Mouse (Mus musculus): ENCODE measurements around the gene Fem1b.
"Not testable (repeated sequence)": the region's sequence is repeated elsewhere in the genome, so short reads cannot be mapped to it uniquely, and the experiment has no call there.

Gene Fem1b

DNA sequence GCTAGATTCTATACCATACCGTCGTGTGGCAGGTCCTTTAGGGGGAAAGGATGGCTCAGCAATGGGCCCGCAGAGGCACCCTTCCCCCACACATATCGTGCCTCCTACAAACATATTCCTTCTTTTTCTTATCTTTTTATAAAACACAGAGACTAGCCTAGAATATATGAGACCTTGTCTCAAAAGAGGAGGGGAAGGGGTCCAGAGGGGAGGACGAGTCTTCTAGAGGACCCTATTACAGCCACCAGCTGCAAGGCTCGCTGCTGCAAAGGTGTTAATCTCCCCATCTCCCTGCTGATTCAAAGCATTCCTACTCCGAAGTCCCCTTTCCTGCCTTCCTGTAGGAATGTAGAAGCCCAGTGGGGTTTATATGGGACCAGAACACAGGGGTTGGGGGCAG lies 14.7 kb upstream of the Fem1b start:
- no peak for DNase-seq (ENCODE audit: low spot score)

- DNase-seq (ENCODE audit: low spot score): no peak
These were observed 14.2 kb upstream of the Fem1b start for GRCm38 (mm10) chr9:62825791-62826393.

DNA sequence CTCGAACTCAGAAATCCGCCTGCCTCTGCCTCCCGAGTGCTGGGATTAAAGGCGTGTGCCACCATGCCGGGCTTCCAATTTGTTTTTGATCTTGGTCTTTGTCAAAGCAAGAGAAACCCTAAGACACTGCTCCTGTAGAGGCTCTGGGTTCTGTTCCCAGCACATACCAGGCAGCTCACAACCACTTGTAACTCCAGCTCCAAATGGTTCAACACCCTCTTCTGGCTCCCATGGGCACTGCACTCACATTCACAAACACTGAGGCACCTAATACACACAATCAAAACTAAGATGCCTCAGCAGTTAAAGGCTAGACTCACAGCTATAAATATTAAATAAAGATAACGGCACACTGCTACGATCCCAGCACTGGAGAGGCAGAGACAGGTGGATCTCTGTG lies 10.1 kb upstream of the Fem1b start:
- no peak for DNase-seq (ENCODE audit: low spot score)

- DNase-seq (ENCODE audit: low spot score): no peak
These were observed 9.1 kb upstream of the Fem1b start for GRCm38 (mm10) chr9:62820829-62821228.

DNA sequence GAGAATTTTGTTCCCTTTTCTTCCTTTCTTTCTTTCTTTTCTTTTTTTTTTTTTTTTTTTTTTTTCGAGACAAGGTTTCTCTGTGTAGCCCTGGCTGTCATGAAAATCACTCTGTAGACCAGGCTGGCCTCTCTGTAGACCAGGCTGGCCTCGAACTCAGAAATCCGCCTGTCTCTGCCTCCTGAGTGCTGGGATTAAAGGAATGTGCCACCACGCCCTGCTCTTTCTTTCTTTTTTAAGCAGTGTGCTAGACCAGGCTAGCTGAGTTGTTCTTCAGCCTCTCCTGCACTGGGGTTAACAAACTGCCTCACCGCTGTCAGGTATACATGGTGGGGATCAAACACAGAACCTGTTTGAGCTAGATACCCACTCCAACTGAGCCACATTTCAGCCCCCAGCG lies 8.2 kb upstream of the Fem1b start:
- not testable (repeated sequence) for DNase-seq (ENCODE audit: low spot score)

DNA sequence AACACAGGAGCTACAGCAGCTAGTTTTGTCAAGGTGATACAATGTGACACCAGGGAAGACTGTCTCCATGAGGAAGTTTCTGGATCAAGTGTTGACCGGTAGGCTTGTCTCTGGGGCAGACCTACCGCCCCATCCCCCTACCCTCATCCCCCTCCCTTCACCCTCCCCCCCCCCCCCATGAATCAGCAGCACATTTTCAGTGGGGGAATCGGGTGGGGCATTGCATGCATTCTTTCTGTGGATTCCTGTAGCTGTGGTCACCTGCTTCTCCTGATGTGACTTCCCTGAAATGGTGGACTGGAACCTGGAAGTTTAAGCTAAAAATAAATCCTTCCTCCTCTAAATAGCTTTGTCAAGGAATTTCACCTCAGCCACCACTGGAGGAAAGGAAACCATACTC lies 7.8 kb upstream of the Fem1b start:
- DNase-seq (ENCODE audit: low spot score): no peak

- DNase-seq (ENCODE audit: low spot score): no peak
These were observed 6.3 kb upstream of the Fem1b start for GRCm38 (mm10) chr9:62817828-62818614.

DNA sequence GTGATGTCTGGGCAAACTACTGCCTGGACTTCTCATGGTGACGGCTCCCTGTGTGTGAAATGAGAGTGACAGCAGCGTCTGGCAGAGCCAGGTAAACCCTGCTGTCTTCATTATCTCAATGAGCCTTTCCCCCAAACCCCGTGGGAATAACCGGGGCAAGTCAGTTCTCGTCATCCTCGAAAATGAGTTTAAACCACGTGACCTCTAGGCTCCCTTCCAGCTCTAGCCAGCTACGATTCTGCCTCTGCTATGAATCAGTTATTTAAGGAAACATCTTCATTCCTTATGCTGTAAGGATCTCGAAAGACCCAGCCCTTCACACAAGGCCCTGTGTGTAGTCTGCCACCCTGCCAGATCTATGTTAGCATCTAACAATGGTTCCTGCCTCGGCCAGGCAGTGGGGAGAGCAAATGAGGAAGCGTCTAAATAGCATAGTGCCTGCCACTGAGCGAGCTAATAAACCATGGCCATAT lies 5.4 kb upstream of the Fem1b start:
- DNase-seq (ENCODE audit: low spot score): no peak

DNA sequence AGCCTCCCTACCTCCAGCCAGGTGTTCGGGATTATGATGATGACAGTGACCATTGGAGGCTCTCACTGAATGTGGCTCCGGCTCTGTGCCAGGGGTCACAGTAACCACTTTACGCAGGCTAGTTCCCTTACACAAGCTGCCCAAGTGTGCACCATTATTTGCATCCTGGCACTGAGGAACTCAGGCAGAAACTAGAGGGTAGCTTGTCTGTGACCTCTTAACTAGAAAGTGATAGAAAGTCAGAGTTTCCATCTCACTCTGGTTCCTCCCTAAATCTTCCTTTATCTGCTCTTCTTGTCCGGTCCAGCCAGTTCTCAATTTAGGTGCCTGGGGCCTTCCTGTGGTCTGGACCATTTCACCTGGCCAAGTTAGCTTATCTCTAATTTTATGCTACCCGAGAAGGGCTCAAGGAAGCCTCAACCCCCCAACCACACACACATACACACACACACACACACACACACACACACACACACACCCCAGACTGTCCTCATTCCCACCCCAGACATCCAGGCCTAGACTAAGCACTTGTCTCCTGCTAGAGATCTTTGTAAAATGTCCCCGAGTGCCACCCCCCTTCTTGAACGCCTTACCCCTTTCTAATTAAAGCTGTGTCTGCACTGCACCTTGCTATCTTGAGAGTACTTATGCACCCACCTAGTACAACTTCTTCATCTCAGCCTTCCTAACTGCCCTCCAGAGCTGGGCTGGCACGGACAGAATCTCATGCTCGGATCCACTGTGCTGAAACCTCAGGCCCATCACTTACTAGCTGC lies 4.8 kb upstream of the Fem1b start:
- no peak for DNase-seq (ENCODE audit: low spot score)

DNA sequence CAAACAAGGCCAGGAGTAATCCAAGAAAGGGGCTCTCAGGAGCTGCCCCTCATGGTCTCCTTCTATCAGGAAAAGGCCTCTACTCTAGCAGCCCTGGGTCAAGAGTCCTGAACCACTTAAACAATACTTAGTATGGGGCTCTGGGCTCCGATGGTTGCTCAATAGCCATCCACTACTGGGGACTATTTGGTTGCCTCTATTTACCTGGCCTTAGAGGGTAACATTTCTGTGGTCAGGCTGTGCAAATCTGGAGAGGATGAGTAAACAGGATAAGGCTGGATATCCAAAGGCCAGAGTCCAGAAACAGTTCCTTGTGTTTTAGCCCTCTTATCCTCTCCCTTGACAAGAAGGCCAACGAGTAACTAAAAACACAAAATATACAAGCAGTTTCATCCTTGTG lies 3.0 kb upstream of the Fem1b start:
- no peak for DNase-seq (ENCODE audit: low spot score)

- DNase-seq (ENCODE audit: low spot score): no peak
These were observed 699 bp upstream of the Fem1b start for GRCm38 (mm10) chr9:62812216-62813049.

DNA sequence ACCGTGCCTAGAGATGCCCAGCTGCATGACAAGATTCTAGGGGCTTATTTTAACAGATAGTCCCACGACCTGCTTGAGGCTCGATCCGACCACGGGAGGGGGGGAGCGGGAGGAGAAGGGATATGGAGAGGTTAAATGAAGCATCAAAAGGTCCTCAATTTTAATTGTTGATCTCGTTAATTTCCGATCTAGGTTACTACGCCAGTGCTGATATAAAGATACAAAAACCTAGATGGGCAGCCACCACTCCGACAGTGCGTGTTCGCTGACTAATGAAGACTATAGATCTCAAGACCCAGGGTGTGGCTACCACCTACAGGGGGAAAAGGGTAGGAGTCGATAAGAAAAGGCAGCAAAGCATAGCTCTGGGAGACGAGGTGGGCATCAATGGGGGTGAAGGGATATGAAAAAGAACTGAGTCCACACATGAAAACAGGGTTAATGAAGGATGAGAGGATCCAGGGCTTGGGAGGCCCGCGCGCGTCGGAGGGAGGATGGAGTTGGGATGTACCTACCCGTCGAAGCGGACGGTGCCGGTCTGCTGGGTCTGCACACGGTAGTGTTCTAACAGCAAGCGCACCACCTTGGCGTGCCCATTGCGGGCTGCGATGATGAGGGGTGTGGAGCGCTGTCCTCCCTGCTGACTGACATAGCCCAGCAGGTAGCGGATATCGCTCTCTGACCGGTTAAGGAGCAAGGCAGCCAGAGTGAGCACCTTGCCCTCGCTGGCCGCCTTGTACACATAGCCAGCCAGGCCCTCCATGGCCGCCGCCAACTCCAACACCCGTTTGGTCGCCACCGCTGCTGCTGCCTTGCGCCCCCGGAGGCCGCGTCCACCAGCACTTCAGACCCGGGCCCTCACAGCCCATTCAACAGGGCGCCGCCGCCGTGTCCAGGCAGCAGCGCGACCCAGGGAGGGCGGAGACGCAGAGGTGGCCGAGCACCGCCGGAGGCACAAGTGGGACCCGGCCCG lies 905 bp downstream of the Fem1b start:
- no peak for DNase-seq (ENCODE audit: low spot score)

DNA sequence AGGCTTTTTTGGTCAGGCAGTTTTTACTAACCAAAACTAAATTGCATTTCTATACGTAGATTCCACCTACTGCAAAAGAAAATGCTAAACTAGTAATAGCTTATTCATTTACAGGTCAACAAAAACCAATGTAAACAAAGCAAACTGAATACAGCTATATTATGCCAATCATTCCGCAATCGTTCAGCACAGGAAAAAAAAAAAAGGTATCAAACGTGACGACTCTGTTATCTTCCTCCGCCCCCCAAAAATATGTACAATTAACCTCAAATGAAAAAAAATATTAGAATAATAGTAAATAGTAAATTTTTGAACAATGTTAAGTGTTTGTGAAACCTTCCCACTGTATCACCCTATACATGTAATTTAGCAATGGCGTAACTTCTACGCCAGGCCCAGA lies 1.6 kb downstream of the Fem1b start:
- no peak for DNase-seq (ENCODE audit: low spot score)

GRCm38 (mm10) chr9:62799218-62799617 lies 12.5 kb downstream of the Fem1b start:
- not testable (repeated sequence) for DNase-seq (ENCODE audit: low spot score)

- DNase-seq (ENCODE audit: low spot score): no peak
These were observed 21.9 kb downstream of the Fem1b start for GRCm38 (mm10) chr9:62789856-62790255.

DNA sequence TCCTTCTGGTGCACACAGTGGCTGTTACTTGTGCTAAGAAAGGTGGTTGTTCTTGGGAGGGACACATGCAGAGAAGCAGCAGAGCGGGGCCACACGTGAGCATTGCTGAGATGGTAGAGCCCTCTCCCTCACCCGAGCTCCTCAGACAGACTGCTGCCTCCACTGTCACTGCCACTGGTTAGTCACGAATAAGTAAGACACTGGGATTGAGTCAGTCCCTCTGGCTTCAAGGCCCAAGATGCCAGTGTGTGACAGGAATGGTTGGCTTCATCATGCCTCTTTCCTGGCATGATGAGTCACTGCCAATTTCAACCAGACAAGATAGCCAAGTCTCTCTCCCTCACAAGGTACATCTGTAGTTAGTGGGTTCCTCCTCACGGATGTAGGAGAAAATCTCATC lies 25.0 kb downstream of the Fem1b start:
- no peak for DNase-seq (ENCODE audit: low spot score)

- DNase-seq (ENCODE audit: low spot score): no peak
These were observed 27.5 kb downstream of the Fem1b start for GRCm38 (mm10) chr9:62784233-62784632.

- peak; percentile 73 for DNase-seq (ENCODE audit: low spot score)
These were observed 28.6 kb downstream of the Fem1b start for GRCm38 (mm10) chr9:62782976-62783781.

DNA sequence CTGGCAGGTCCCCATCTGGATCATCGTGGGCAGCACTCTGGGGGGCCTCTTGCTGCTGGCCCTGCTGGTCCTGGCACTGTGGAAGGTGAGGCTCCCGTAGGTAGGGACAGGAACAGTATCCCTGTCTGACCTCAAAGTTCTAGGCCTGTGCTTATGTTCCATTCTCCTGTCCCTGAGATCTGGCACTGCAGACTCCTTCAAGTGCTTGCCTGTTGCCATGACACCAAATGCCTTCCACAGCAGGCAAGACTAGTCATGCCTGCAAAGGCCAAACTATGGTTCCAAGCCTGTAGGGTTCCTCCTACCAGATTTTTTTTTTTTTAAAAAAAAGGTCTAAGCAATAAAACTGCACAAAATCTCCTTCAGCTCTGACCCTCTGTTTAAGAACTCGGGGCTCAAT lies 29.8 kb downstream of the Fem1b start:
- no peak for DNase-seq (ENCODE audit: low spot score)

DNA sequence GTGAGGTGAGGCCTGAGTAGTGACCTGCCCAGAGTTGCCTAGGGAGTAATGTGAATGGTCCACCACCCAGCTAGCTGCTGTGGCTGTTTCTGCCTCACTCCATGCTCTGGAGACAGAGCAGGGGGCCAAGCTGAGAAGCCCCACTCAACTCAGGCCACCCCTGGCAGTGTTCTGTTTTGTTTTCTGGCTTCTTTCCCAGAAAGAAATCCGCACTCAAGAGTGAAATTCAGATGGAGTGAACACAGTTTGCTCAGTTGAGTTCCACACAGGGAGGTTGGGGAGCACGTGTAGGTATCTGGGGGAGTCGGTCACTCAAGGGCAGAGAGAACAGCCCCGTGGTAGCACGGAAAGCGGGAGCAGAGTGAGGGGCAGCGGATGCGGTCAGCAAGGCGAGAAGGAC lies 33.0 kb downstream of the Fem1b start:
- DNase-seq (ENCODE audit: low spot score): no peak

All from testis, postnatal 14 days (tissue).